Mouse (Mus musculus) myocyte (in vitro differentiated cells): Measurements from ENCODE around the gene Itih3.

ENCODE experiments used
- E2F4 ChIP-seq: IDR thresholded peaks from one replicate; pipeline ENCODE4 v1.6.1; 2011; ENCODE audit warnings: mild to moderate bottlenecking, control low read depth, moderate library complexity; ENCODE audit not compliant: insufficient read depth
- POLR2A ChIP-seq: IDR thresholded peaks from one replicate; pipeline ENCODE4 v1.6.1; 2011; ENCODE audit warnings: low read depth, mild to moderate bottlenecking, control low read depth, moderate library complexity; ENCODE audit not compliant: insufficient read length
- TCF12 ChIP-seq: IDR thresholded peaks from one replicate; pipeline ENCODE4 v1.6.1; 2011; ENCODE audit warnings: mild to moderate bottlenecking, control low read depth; ENCODE audit not compliant: poor library complexity, insufficient read depth, severe bottlenecking
- TCF3 ChIP-seq: IDR thresholded peaks from one replicate; pipeline ENCODE4 v1.6.1; 2011; ENCODE audit warnings: low read depth, control low read depth; ENCODE audit not compliant: insufficient read length

DNA sequence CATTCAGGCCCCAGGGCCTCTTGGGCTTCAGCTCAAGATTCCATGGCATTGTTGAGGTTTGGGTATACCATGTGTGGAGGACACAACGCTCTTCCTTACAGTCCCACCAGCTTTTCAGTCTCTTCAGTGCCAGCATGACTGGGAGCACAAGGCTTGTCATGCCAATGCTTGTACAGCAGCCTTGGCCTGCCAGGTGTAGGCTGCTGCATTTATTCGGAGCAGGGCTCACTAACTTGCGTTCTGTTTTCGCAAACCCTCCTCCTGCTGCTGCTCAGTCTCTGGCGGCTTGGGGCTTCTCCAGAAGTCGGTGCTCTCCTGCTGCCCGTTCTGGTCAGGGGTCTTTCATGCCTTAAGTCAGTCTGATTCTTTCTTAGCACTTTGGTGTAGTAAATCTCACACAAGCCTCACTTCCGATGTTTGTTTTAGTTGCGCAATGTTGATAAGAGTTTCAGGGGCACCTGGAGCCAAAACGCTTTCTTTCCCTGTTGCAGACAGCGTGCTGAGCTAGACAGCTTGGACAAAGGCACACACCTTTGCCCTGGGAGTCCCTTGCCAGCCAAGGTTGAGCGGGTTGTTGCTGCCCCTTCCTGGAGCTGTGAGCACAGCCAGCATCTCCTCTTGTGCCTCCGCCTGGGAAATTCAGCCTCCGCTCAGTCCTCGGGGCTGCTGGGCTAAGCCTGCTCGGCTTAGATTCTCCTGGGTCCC lies 62.0 kb downstream of the Itih3 start:
- TF ChIP-seq POLR2A (no peak), TCF3 (no peak), E2F4 (no peak), TCF12 (no peak)
